Mouse (Mus musculus) liver, postnatal 0 days (tissue): ENCODE results near the gene Galnt15.

Experiments used
- CTCF ChIP-seq: sonication (generic); IDR thresholded peaks from 2 replicates; pipeline ENCODE4 v1.5.1; 2016; ENCODE audit warnings: antibody characterized with exemption, low read depth
- EP300 ChIP-seq: IDR thresholded peaks from 2 replicates; pipeline ENCODE4 v1.6.1; 2016; ENCODE audit warnings: antibody characterized with exemption, low read depth, mild to moderate bottlenecking

DNA sequence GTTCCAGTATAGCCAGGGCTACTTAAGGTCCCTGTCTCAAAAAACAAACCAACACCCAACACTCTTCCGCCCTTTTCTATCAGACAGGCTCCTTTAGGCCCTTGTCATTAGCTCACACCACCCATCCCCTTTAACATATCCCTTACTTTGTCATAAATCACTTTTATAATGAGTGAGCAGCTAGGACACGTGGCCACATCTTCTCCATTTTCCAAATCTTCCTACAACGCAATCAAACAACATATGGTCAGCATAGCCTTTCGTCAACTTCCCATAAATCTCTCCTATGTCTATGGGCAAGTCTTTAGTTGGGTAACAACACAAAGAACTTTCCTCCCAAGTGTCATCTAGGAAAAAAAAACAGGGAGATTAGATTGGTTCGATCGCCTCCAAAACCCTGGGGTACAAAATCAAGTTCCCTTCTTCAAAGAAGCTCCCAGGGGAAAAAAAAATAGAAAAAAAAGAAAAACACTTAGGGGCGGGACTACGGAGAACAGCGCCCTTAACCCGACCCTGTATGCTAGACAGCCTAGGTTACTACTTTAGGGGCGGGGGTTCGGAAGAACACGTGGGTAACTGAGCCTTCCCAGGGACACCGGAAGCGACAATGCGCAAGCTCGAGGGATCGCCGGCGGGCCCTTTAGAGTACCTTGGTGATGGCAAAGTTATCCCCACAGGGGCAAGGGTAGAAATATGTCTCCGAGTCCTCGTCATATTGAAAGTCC, 56.1 kb downstream of the Galnt15 start, which contains the start of gene Oxnad1:
- TF ChIP-seq CTCF = no peak
- no peak for TF ChIP-seq EP300
